Comparison of ENCODE assay signal across 8 mouse cellular contexts in the genomic region with DNA sequence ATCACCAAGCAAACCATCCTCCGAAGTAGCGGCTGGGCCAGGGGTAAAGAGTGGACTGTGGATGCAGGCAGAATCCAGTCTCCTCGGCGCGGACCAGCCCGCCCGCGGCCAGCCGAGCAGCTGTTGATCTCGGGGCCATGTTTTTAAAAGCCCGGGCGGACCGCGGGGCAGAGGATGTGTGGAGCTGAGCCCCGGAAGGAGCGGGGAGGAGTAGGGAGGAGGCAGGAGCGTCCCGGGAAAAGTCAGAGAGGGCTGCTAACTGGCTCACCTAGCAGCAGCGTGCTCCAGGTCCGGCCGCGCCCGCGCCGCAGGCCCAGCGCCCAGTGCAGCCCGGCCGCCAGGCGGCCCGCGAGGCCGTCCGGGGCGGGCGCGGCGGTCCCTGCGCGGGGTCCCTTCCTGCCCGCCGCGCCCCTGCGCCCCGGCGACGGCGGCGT. TPM values are rescaled to one million over a fixed set of nuclear protein-coding genes. Genes with fewer than 3 reads are reported as not detected.
DNase-seq lines count a peak whose midpoint lies in the region; ATAC-seq lines count a peak whose summit lies in the region.

No protein-coding gene starts in this region.

- H3K9me3 ChIP-seq in heart, embryonic 11.5 days (replicated peaks; ENCODE audit: control insufficient read depth, low read length): no peaks in the 10 kb centered on the region

- no peaks in the 10 kb centered on the region for H3K36me3 ChIP-seq in heart, embryonic 11.5 days (ENCODE audit: control insufficient read depth, insufficient read depth, low read length)

- WGBS in heart, embryonic 11.5 days (ENCODE audit: insufficient replicate concordance): under 1% methylated on average over 47 of the region's 48 CpGs

- H3K4me3 ChIP-seq in heart, embryonic 11.5 days (ENCODE audit: low read depth, low read length): peak overlapping the region; percentile 82

- H3K4me1 ChIP-seq in heart, embryonic 11.5 days (ENCODE audit: control insufficient read depth, insufficient read depth, low read length): peaks cover 9% of the 10 kb centered on the region

- peak overlapping the region; percentile 86 for H3K9ac ChIP-seq in heart, embryonic 11.5 days (ENCODE audit: low read depth, low read length)

- ATAC-seq in heart, embryonic 11.5 days (replicated peaks; ENCODE audit: insufficient number of reproducible peaks, low FRiP score, low TSS enrichment): peak; percentile 78
- ATAC-seq in granulocyte monocyte progenitor cell, adult 5-6 weeks (replicated peaks; ENCODE audit: poor library complexity, severe bottlenecking): peak; percentile 15

- peak overlapping the region; percentile 79 for H3K4me2 ChIP-seq in heart, embryonic 11.5 days

- H3K27ac ChIP-seq in heart, embryonic 11.5 days (ENCODE audit: low read depth, low read length): peak overlapping the region; percentile 91

- no peaks in the 10 kb centered on the region for H3K27me3 ChIP-seq in heart, embryonic 11.5 days (ENCODE audit: control insufficient read depth, insufficient read depth, low read length)

- DNase-seq in heart, adult 9 months (ENCODE audit: low spot score in 2 of 2): no peak
- DNase-seq in Muller cell, postnatal 12 days (ENCODE audit: inconsistent ontology term): peak; percentile 65
- DNase-seq in embryo, embryonic 9.5 days (ENCODE audit: extremely low spot score): peak; percentile 68
- DNase-seq in kidney, postnatal 4 days: peak; percentile 70 to 82
- DNase-seq in lung, postnatal 10 days: peak; percentile 75
- DNase-seq in retina, postnatal 7 days (ENCODE audit: low read depth, low spot score): peak; percentile 34

RNA-seq across cellular contexts. Expression of gene Dpy19l1, which starts 0.4 kb away (rescaled TPM):
- 14.7 and 15.8 TPM in 2 replicates for polyA plus RNA-seq in heart, embryonic 11.5 days (2014; fragmentation: Nextera tagmentation; extraction: Ambion mirVana)
- 42.6 and 45.2 TPM in 2 replicates for total RNA-seq in granulocyte monocyte progenitor cell, adult 5-6 weeks (2014; fragmentation: Nextera tagmentation)
- total RNA-seq in granulocyte monocyte progenitor cell, adult 5-6 weeks (2017): 54.6 and 64.1 TPM in 2 replicates

Comparison
In these comparisons a context has a peak if more than half of its experiments do, and no peak if none do; other contexts are left out.
1. DNase-seq: peak in Muller cell, postnatal 12 days (single experiment), embryo, embryonic 9.5 days (single experiment), kidney, postnatal 4 days (2 of 2), lung, postnatal 10 days (single experiment) and retina, postnatal 7 days (single experiment); none in heart, adult 9 months (0 of 2).